Mouse (Mus musculus): ENCODE results near the gene Dnajc25.
A peak's percentile ranks its signal among the peaks of the same experiment; 100 is the strongest.

Gene Dnajc25

GRCm38 (mm10) chr4:59006211-59006610, 11.3 kb downstream of the Dnajc25 start:
- no peak for DNase-seq (ENCODE audit: low spot score in 2 of 2)

GRCm38 (mm10) chr4:59007016-59007415, 12.2 kb downstream of the Dnajc25 start:
- no peak for DNase-seq (ENCODE audit: low spot score in 2 of 2)

- no peak for DNase-seq (ENCODE audit: low spot score in 2 of 2)
Measured at GRCm38 (mm10) chr4:59007974-59008373, 13.1 kb downstream of the Dnajc25 start.

- DNase-seq (ENCODE audit: low spot score in 2 of 2), result no peak
Measured at GRCm38 (mm10) chr4:59009186-59009585, 14.3 kb downstream of the Dnajc25 start.

GRCm38 (mm10) chr4:59009696-59010095, 14.8 kb downstream of the Dnajc25 start:
- no peak for DNase-seq (ENCODE audit: low spot score in 2 of 2)

- no peak for DNase-seq (ENCODE audit: low spot score in 2 of 2)
Measured at GRCm38 (mm10) chr4:59011446-59011845, 16.6 kb downstream of the Dnajc25 start.

- DNase-seq (ENCODE audit: low spot score in 2 of 2), result no peak
Measured at GRCm38 (mm10) chr4:59015181-59015580, 20.3 kb downstream of the Dnajc25 start.

- no peak for DNase-seq (ENCODE audit: low spot score in 2 of 2)
Measured at GRCm38 (mm10) chr4:59016922-59017321, 22.1 kb downstream of the Dnajc25 start.

- DNase-seq (ENCODE audit: low spot score in 2 of 2), result no peak
Measured at GRCm38 (mm10) chr4:59034325-59034917, 39.6 kb downstream of the Dnajc25 start.

GRCm38 (mm10) chr4:59034918-59035785, 40.3 kb downstream of the Dnajc25 start, which contains the start of gene Gng10:
Gene Gng10 (plus strand): TSS chr4:59035088.
- peak in 1 of 2 experiments; percentile 55 for DNase-seq (ENCODE audit: low spot score in 2 of 2)

- DNase-seq (ENCODE audit: low spot score in 2 of 2), result no peak
Measured at GRCm38 (mm10) chr4:59035786-59036350, 41.0 kb downstream of the Dnajc25 start.

- DNase-seq (ENCODE audit: low spot score in 2 of 2), result peak in 1 of 2 experiments; percentile 76
Measured at GRCm38 (mm10) chr4:59036490-59037127, 41.7 kb downstream of the Dnajc25 start.

GRCm38 (mm10) chr4:59037525-59037924, 42.7 kb downstream of the Dnajc25 start:
- no peak for DNase-seq (ENCODE audit: low spot score in 2 of 2)

- DNase-seq (ENCODE audit: low spot score in 2 of 2), result no peak
Measured at GRCm38 (mm10) chr4:59040397-59041287, 45.8 kb downstream of the Dnajc25 start.

GRCm38 (mm10) chr4:59043074-59043473, 48.2 kb downstream of the Dnajc25 start:
- peak in 1 of 2 experiments; percentile 13 for DNase-seq (ENCODE audit: low spot score in 2 of 2)

GRCm38 (mm10) chr4:59043891-59044290, 49.0 kb downstream of the Dnajc25 start:
- no peak for DNase-seq (ENCODE audit: low spot score in 2 of 2)

- no peak for DNase-seq (ENCODE audit: low spot score in 2 of 2)
Measured at GRCm38 (mm10) chr4:59047222-59047621, 52.4 kb downstream of the Dnajc25 start.

- DNase-seq (ENCODE audit: low spot score in 2 of 2), result no peak
Measured at GRCm38 (mm10) chr4:59051081-59051480, 56.2 kb downstream of the Dnajc25 start.

GRCm38 (mm10) chr4:59057929-59058328, 63.1 kb downstream of the Dnajc25 start:
- no peak for DNase-seq (ENCODE audit: low spot score in 2 of 2)

- DNase-seq (ENCODE audit: low spot score in 2 of 2), result no peak
Measured at GRCm38 (mm10) chr4:59062526-59062925, 67.7 kb downstream of the Dnajc25 start.

- DNase-seq (ENCODE audit: low spot score in 2 of 2), result no peak
Measured at GRCm38 (mm10) chr4:59069276-59069675, 74.4 kb downstream of the Dnajc25 start.

All from left cerebral cortex, adult 9 months (tissue).